Mouse (Mus musculus) cerebellum, adult 9-11 months (tissue): ENCODE data around the gene Ctsc.
"Not testable (repeated sequence)": the region's sequence is repeated elsewhere in the genome, so short reads cannot be mapped to it uniquely, and the experiment has no call there.

Experiments used
- DNase-seq: peaks from one replicate; pipeline ENCODE4 v3.0.0; 2022

Gene Ctsc

DNA sequence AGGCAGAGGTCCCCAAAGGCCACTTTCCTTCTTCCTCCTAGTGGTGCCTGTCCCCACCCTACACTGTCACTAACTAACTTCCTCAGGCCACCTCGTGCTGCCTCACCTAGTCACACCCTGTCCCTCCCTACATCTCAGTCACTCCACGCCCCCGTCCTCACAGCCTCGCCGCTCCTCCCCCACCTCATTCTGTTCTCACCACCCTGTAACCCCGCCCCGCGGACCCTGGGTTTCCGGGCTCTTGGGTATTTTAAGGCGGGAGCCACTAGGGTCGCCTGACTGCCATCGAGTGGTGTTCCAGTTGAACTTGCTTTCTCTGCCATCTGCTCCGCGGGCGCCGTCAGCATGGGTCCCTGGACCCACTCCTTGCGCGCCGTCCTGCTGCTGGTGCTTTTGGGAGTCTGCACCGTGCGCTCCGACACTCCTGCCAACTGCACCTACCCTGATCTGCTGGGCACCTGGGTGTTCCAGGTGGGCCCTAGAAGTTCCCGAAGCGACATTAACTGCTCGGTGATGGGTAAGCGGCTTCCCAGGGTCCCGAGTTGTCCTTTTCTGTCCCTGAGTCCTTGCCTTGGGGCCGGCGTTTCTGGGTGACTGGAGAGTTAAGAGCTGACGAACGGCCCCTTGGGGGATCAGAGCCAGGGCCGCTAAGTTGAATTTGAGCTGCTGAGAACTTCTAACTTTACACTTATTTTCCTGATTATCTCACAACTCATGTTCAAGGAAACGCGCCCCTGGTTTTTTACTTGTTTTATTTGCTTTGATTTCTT lies at the start of gene Ctsc:
Gene Ctsc (plus strand): TSS at position 228 of the 770 bp plus-strand sequence.
- DNase-seq, result peak; percentile 6

DNA sequence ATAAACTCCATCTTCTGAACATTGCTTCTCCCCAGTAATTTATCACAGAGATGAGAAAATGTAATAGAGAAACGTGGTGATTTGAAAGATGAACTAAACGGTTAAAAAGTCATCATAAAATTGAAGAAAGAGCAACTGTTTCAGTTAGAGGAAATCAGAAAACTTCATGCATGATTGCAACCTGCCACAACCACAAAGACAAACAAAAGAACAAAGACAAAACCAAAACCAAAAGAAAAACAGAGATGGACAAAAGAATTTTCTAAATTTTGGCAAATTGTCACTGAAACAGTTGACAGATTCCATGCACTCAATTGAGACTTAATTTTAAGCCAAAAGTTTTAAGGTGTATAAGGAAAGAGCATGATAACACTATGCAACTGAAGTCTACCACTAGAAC lies 48.8 kb upstream of the Ctsc start:
- no peak for DNase-seq

DNA sequence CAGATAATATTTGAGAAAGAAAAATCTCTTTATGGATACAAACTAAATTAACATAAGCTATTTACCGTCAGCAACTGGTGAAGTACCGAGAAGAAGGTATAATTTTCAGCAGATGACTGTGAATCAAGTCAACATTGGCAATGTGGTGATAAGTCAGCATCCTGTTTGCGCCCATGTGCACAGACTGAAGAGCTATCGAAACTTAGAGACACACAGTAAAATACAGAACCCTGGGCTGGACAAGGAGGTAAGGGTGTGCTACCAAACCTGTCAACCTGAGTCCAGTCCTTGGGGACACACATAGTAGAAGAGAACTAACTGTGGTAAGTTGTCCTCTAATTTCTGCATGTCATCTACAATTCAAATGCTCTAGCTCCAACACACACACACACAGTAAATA lies 47.8 kb upstream of the Ctsc start:
- DNase-seq, result no peak

DNA sequence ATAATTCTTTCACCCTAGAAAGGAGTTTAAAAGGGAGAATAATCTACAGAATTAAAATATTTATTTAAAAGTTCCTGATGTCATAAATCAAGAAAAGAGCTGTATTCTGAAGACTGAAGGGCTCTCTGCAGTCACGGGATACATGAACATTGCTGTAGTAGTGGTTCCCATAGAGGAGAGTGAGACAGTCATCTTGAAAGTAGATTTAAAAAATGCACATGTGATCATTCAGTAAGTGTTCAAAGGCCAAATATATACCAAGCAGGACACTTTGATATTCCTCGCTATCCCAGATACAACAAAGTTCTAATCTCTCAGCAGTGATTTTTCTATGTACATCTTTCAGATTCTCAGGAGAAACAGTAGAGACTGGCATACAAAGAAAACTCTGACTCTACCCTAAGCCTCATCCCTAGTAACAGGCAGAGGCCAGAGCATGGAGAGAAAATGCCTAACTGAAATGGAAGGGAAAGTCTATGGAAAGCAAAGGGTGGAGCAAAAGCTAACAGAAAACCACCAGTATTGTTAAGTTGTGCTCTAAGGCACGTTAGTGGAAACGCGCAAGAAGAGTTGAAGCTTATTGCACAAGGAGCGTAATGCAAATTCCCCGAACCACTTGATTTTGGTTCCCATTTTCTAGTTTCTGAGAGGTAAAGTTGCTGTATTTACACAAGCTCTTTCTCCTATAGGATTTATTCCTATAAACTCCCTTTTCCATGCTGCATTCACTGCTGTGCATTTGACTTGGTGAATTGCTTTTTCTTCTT lies 46.9 kb upstream of the Ctsc start:
- DNase-seq, result no peak

DNA sequence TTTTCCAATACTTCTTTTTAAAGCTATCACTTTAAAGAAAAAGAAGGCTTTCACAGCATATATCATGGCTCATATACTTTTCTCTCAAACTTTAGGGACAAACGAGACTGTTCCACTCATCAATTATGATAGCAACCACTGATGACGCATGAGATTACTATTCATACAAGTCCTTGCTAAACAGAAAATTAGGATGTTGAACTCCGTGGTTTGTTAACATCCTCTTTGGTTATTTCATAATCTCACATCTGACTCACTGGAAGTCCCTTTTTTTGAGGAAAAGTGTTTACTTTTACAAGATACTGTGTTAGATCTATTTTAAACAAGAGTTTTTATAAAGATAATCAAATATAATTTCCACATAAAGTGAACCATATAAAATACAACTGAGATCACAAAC lies 34.8 kb upstream of the Ctsc start:
- DNase-seq, result no peak

DNA sequence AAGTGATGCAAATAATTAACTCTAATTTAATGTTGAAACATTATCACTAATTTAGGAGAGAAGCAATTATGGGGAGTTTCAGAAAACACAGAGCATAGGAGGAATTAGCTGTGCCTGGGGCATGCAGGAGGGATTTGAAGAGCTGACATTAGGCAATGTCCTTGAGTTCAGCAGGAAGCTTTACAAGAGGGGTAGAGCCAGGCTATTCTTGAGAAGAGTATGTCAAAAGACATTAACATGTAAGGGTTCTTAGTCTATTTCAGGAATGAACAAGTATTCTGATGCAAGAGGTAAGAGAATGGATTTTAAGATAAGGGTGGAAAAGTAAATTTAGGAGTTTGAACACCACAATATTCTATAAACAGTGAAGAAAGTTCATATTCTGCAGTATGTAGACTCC lies 33.4 kb upstream of the Ctsc start:
- no peak for DNase-seq

DNA sequence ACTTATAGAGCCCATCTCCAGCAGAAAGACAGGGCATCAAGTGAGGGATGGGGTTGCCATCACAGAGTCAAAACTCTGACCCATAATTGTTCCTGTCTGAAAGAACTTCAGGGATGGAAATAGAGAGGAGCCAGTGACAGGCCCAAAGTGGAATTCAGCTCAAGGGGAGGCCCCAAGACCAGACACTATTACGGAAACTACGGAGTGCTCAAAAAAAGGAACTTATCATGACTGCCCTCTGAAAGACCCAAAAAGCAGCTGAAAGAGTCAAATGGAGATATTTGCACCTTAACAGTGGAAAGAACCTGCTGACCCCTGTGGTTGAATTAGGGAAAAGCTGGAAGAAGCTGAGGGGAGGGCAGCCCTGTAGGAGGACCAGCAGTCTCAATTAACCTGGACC lies 27.5 kb upstream of the Ctsc start:
- DNase-seq, result not testable (repeated sequence)

DNA sequence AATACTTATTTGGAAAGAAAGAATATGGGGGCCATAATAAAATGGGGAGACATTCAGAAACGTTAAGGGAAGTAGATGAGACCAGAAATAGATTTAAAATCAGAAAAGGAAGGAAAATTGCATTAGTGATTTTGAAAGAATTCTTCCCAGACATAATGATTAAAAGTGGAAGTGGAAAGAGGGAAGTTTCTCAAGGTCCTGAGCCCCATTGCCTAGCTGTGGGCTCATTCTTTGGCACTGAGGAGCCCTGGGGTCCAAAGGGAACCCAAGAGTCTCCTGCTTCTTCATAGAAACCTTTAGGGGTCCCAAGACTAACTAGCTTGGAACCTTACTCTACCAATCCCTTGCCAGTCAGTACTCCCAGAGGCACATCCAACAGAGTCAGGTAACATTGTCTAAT lies 26.4 kb upstream of the Ctsc start:
- DNase-seq, result no peak

DNA sequence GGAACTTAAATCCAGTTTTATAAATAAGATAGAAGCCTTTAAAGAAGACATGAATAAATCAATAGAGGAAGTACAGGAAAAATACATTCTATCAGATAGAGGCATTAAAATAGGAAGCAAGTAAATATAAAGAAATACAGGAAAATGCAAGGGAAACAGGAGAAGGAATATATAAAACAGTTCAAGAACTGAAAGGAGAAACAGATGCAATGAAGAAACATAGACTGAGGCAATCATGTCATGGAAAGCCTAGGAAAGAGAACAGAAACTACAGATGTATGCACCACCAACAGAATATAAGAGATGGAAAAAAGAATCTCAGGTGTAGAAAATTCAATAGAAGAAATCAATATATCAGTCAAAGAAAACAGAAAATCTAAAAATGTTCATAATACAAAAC lies 25.8 kb upstream of the Ctsc start:
- no peak for DNase-seq

DNA sequence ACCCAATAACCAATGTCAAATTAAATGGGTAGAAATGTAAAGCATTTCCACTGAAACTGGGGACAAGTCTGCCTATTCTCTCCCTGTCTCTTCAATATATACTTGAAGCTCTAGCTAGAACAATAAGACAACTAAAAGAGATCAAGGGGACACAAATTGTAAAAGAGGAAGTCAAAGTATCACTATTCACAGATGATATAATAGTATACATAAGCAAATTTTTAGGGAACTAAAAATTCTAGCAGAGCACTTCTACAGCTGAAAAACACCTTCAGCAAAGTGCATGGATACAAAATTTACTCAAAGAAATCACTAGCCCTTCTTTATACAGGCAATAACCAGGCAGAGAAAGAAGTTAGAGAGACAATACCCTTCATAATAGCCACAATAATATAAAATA lies 23.0 kb upstream of the Ctsc start:
- DNase-seq, result no peak

DNA sequence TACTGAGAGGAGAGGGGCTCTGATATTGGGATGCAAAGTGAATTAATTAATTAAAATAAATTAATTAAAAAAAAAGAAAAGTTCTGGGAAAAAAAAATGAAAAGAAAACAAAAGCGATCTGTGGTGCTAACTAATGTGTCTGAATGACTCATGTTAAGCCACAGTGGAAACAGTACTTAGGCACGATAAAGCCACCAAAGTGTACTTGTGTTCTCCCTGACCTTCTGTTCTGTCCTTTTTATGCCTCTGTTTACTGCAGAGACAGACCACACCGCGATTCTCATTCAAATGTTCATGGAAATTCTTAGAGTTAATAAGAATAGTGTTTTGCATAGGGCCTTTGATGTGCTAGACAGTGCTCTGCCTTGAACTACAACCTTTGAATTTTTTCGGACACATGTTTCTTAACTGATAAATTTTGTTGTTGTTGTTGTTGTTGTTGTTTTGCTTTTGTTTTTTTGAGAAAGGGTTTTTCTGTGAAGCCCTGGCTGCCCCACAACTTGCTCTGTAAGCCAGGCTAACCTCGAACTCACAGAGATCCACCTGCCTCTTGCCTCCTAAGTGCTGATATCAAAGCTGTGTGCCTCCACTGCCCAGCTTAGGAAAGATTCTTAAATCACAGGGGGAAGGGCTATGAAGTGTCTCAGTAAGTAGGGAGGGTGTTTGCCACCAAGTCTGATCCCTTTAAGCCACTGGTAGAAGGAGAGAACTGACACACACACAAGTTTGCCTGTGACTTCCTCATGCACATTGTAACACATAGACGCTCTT lies 18.5 kb upstream of the Ctsc start:
- no peak for DNase-seq

DNA sequence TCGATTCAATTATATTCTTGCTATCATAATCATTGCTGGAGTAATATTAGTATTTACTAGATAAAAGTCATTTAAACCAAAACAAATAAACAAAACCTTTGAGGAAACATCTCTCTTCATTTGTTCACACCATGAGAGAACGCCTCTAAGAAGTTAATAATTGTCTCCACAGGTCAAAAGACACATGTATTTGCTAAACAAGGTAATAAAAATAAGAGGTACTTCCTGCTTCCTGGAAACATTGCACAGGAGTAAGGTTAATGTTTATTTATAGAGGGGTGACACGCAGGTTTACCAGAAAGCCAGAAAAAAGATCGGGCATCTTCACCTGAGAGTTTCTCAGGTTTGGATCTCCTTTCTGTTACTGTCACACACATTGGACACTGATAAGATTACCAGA lies 16.1 kb upstream of the Ctsc start:
- no peak for DNase-seq

DNA sequence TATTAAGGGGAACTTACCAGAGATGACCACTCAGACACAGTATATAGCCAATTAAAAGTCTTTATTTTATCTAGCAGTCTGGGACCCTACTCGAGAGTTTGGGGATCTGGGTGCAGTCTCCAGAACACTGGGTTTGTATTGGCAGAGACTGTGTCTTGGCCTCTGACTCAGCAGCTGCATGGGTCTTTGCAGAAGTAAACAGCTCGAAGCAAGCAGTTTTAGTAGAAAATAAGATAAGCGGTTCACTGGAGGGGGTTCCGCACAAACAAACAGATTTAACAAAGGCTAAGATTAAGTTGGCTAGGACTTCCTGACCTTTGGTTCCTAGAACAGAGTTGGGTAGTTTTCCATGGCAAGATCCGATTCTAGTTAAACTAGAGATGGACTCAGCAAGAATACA lies 13.0 kb upstream of the Ctsc start:
- no peak for DNase-seq

DNA sequence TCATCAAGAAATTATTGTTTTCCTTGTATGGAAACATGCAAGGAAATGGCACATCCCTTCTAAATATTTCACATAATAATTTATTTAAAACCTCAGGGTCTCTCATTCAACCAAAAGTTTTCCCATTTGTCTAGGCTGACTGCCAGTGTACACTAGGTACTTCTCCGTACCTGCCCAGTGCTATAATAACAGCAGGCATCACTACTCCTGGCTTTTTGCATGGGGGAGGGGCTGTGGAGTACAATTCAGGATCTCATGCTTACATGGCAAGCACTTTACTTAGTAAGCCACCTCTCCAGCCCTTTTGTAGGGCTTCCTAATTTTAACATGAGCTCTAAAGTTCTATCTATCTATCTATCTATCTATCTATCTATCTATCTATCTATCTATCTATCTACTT lies 8.0 kb upstream of the Ctsc start:
- DNase-seq, result no peak

DNA sequence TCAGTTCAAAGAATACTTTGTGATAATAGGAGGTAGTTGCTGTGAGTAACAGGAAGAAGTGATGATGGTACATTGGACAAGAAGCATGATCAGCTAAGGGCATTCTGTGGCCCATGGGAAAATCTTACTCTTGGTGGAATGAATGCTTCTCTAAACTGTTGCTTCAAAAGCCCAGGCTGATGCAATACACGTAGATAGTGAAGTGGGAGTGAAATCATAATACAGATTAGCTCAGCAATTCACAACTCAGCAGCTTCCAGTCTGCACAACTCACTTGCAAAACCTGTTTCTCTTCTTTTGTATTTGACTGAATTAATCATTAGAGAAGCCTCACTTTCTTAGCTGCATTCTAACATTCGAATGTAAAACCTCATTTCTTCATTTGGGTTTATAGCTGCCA lies 6.4 kb upstream of the Ctsc start:
- no peak for DNase-seq

DNA sequence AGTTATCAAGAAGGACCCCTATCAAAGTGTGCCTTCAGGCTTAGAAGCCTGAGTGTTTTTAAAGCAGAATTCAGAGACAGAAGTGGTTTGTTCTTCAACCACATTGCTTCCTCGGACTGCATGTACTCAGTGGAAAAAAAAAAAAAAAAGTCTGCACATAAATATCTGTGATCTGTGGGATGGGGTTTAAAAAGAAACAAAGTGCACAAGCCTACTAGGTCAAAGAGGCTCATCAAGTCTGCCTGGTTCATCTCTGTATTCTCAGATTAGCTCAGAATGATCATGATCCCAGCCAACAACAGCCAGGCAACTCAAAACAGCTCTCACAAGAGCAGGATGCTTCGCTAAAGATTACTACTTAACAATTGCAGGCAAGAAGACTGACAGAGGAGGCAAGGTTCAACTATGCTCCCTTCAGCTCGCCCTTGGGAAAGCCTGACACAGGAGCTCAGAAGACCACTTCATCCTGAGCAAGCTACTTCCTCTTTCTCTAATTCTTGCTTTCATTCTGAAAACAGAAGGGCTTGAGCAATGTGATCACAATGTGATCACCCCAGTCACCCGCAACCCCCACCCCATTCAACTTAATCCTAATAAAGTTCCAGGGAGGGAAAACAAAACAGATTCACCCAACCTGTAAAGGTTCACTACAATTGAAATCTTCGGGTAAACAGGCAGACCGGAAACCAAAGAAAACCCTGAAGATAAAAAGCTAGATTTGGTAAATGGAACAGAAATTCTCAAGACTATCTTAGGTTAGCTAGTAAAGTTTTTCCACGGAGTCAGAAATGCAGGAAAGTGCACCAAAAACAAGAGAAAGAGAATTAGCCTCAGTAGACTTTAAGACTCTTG lies 745 bp upstream of the Ctsc start:
- no peak for DNase-seq

DNA sequence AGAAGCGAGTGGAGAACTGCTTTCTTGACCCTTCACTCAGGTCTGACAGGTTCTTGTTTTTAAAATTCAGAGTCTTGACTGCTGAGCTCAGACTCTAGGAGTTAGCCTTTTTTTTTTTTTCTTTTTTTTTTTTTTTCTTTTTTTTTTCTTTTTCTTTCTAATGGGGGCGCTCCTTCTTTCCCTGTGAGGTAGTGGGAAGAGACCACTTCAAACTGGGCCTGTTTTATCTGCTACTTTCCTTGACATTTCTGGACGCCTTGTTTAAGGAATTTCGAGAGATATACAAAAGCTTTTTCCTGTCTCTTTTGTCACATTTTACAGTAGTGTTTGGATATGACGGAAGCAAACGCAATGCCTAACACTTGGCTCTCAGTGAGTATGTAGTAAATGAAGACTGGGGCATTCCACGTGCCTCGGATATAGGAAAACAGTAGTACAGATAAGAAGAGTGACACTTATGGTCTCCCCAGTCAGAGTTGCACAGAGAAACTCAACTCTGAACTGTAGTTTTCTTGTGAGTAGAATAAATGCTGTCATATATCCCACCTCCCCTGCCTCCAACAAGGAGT lies 827 bp downstream of the Ctsc start:
- DNase-seq, result no peak

DNA sequence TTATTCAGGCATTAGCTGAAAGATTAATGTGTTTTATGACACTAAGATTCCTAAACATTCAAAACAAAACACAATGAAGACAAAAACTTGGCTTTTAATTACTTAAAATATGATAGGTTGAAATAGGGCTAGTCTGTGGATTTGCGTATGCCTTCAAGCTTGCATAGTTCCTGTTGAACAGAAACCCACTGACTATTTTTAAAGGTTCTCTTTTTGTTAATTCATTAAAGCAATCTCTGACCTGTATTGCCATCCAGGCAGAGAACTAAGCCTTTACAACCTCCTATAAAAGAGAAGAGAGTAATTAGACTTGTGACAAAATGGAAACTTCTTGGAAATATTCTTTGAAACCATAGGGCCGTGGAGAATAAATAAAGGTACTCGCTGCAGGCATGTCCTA lies 7.4 kb downstream of the Ctsc start:
- DNase-seq, result no peak

DNA sequence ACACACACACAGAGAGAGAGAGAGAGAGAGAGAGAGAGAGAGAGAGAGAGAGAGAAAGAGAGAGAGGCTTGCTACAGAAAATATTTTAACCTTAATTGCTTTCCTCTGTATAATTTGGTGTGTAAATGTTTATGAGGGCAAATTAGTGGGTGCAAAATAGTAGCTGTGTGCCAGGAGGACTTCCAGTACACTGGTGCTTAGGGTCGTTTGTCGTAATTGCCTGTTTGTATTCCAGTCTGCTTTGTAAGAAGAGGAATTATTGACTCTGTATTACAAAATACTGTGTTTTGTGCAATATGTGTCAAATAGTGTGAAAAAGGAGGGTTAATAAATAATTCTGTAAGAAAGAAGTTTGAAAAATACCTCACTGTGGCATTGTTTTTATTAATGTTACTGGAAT lies 13.2 kb downstream of the Ctsc start:
- no peak for DNase-seq

DNA sequence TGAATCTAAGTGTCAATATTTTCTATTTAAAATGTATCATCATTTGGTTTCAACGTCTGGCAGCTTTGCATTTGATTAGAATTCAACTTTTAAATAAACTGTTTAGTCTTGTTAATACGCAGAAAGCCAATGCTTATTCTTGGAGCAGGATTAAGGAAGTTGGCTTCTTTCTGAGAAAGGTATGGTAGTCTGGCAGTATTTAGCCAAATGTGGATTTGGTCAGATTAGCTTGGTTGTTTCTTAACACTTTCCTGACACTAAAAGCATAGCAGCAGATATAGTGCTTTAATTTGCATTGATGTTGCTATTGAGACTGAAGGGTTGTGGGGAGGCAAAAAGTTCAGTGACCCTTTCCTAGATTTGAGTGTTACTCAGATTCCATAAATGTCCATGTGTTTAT lies 14.2 kb downstream of the Ctsc start:
- DNase-seq, result no peak

DNA sequence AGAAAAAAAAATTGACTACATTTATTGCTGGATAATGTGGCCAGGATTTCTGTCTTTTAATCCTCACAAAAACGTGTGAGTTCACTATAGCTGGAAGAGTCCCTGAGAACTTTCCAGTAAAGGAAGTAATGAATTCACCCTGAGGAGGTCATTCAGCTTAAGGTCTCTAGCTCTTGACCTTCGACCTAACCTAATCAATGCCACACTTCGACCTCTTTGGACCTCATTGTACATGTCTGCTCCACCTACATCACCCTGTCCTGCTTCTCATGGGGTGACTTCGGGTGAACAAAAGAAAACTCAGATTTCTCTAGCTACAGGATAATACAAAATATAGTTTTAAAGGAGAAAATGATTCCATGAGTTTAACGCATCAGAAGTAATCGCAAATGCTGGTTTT lies 16.0 kb downstream of the Ctsc start:
- DNase-seq, result no peak

DNA sequence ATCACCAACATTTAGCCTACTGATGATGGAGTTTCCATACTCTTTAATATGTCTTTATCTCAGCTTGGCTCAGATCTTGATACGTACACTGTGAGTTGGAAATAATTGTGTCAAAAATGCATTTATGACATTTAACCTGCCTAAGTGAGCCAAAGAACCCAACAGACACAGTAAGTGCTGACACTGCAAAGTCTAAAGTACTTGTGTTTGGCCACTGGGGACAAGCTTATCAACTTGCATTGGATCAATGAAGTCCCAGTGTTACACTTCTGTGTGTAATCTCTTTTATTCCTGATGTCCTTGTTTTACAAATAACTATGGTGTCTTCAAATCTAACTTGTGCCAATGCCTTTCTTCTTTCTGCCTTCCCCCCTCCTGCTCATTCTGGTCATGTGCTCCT lies 18.1 kb downstream of the Ctsc start:
- DNase-seq, result no peak

DNA sequence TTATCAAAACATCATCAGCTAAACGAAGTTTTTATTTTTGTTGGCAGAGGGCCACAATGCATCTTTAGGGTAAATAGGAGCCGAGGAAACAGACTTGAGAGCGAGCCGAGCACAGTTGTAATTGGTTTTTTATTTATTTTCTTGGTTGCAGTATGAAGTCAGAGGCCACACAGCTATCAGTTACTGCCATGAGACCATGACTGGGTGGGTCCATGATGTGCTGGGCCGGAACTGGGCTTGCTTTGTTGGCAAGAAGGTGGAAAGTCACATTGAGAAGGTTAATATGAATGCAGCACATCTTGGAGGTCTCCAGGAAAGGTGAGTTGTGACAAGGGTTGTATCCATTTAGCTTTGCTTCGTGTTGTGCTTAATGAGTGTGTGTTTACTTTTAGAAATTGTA lies 19.0 kb downstream of the Ctsc start:
- DNase-seq, result no peak
